Mouse (Mus musculus): ENCODE data around the gene Flywch1.
"Not testable (repeated sequence)": the region's sequence is repeated elsewhere in the genome, so short reads cannot be mapped to it uniquely, and the experiment has no call there.

Gene Flywch1

DNA sequence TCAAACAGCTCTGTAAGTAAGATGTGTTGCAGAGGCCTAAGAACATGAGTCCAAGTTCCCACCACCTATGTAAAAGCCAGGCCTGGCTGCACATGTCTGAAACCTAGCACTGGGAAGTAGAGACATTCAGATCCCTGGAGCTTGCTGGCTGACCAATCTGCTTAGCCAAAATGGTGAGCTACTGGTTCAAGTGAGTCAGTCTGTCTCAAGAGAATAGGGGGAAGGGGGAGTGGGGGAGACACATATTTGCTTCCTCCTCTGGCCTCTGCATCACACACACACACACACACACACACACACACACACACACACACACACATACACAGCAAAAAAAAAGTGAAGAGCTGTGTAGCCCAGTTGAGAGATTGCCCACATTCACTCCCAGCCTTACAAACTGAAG is 11.9 kb upstream of the Flywch1 start:
- no peak for DNase-seq (ENCODE audit: low read depth in 1 of 2, low spot score in 2 of 2)

DNA sequence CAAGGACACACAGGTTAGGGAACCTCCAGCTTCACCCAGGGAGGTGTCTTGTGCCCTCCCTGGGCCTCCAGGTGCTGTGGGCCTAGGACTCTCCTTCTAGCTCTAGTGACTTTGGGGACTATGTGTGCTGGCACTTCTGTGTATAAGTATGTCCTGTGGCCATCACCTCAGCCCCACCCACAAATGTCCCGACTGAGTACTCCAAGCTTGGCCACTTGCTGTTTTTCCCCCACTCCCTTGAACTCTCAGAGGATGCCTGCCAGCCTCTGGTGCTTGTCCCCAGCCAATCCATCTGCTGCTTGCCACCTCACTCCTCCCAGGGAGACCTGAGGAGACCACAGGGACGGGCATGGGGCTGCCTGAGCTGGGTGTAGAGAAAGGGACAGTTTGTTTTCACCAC is 7.0 kb upstream of the Flywch1 start:
- no peak for DNase-seq (ENCODE audit: low read depth in 1 of 2, low spot score in 2 of 2)

- no peak for DNase-seq (ENCODE audit: low read depth in 1 of 2, low spot score in 2 of 2)
Measured at GRCm38 (mm10) chr17:23777141-23777540, 5.7 kb upstream of the Flywch1 start.

DNA sequence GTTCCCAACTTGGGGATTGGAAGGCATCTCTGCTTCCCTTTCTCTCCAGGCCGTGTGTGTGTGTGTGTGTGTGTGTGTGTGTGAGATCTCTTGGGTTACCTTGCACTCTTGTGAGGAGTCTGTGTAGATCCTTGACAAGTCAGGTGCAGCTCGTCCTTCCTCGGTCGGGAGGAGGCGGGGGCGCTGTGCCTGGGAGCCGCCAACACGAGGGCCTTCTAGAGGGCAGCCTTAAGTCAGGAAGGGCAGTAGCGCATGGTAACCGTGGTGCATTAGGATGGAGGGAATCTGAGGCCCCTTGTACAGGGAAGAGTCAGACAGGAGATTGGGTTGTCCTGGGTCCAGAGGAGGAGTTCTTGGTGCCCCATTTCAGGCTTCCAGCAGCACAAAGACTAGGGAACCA is 4.8 kb upstream of the Flywch1 start:
- DNase-seq (ENCODE audit: low read depth in 1 of 2, low spot score in 2 of 2): no peak

DNA sequence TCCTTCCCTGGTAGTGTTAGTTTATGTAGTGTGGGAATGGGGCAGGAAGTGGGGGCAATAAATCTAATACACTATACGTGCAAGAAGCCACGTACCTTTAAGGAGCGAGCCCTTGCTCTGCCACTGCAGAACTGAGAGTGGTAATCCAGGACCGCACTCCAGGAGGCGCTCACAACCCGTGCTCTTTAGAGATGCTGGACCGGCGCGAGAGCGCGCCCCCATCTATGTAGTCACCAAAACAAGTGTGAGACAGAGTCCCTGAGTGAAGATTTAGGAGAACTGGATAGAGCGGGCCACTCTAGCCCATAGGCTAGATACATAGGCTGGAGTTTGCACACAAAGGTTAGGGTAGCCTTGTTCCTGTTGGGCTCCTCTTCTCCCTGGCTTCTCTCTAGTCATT is 2.7 kb upstream of the Flywch1 start:
- peak; percentile 44 to 79 for DNase-seq (ENCODE audit: low read depth in 1 of 2, low spot score in 2 of 2)

GRCm38 (mm10) chr17:23773676-23774075 is 2.3 kb upstream of the Flywch1 start:
- DNase-seq (ENCODE audit: low read depth in 1 of 2, low spot score in 2 of 2): no peak

- DNase-seq (ENCODE audit: low read depth in 1 of 2, low spot score in 2 of 2): not testable (repeated sequence)
Measured at GRCm38 (mm10) chr17:23772219-23772556, 786 bp upstream of the Flywch1 start.

DNA sequence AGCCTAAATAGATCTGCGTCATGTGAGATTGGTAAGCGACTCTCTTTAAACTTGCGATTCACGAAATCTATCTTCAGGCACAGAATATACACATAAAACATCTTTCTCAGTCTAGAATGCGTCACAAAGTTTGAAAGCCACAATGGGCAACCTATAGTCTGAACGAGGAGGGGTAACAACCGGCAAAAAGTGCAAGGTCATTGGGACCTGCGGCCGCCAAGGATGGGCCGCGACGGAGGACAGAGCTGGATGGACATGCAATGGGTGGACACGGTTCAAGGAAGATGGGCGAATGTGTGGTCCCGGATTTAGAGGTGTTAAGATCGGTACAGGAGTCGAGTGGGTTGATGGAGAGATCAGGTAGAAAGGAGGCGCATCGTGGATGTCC is 512 bp downstream of the Flywch1 start:
- no peak for DNase-seq (ENCODE audit: low read depth in 1 of 2, low spot score in 2 of 2)

- no peak for DNase-seq (ENCODE audit: low read depth in 1 of 2, low spot score in 2 of 2)
Measured at GRCm38 (mm10) chr17:23770493-23770892, 909 bp downstream of the Flywch1 start.

DNA sequence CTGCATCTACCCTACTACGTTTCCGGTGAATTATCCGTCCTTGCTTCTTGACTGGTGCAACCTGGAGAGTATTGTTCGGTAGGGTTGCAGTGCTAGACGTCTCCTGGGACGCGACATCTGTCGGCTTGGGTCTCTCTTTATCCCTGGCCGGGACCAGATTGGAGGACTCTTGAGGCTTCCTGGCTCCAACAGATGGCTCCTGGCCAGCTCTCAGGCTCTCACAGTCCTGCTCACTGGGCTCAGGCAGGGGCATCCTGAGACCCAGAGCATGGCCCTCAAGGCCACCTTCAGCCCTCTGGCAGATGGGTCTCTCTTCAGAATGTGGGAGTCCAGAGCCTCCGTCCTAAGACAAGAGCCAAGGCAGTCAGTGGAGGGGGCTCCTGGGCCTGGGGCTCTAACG is 8.4 kb downstream of the Flywch1 start:
- DNase-seq (ENCODE audit: low read depth in 1 of 2, low spot score in 2 of 2): no peak

GRCm38 (mm10) chr17:23761155-23761554 is 10.2 kb downstream of the Flywch1 start:
- no peak for DNase-seq (ENCODE audit: low read depth in 1 of 2, low spot score in 2 of 2)

GRCm38 (mm10) chr17:23760231-23760630 is 11.2 kb downstream of the Flywch1 start:
- DNase-seq (ENCODE audit: low read depth in 1 of 2, low spot score in 2 of 2): no peak

GRCm38 (mm10) chr17:23758801-23759200 is 12.6 kb downstream of the Flywch1 start:
- no peak for DNase-seq (ENCODE audit: low read depth in 1 of 2, low spot score in 2 of 2)

GRCm38 (mm10) chr17:23757581-23757980 is 13.8 kb downstream of the Flywch1 start:
- no peak for DNase-seq (ENCODE audit: low read depth in 1 of 2, low spot score in 2 of 2)

DNA sequence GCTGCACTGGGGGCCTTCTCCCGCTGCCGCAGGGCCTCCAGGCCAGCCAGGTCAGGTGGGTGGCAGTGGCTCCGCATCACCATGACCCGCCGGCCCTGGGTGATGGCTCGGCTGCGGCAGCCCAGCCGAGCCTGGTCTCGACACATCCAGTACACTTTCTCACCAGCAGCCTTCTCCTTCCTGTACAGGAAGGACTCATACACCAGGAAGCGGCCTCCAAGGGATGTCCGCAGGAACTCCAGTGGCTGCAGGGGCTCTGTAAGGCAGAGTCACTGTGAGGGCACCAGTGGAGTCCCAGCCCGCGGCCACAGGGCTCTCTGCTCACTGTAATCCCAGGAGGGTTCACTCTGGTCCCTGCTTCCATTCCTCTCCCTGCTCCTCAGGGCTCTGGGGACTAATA is 15.7 kb downstream of the Flywch1 start:
- DNase-seq (ENCODE audit: low read depth in 1 of 2, low spot score in 2 of 2): no peak

GRCm38 (mm10) chr17:23749400-23750191 is 21.8 kb downstream of the Flywch1 start:
- no peak for DNase-seq (ENCODE audit: low read depth in 1 of 2, low spot score in 2 of 2)

DNA sequence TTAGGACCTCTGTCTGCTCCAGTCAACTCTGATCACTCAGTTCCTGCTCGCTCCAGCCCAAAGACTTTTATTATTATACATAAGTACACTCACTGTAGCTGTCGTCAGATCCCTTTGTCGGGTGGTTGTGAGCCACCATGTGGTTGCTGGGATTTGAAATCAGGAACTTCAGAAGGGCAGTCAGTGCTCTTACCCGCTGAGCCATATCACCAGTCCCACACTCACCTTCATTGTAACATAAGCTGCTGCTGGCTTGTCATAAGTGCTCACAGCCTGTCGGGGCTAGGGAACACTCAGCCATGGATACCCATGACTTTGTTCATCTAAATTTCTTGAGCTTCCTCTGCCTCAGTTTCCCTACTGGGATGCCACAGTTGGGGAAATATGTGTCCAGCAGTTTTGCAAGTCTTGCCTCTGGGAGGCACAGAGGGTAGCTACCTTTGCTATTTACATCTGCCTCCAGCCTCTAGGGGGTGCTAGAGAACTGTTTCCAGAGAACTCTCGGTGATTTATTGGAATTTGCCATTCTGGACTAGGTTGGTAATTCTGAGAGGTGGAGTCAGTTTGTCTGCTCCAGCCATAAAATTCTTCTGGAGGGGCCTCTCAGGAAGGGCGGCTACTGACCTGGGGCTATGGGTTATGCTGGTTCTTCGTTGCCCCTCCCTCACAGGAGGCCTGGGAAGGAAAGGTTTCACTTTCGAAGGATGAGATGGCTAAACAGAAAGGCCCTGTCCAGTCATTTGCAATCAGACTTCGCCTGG is 22.6 kb downstream of the Flywch1 start:
- peak; percentile 42 to 59 for DNase-seq (ENCODE audit: low read depth in 1 of 2, low spot score in 2 of 2)

DNA sequence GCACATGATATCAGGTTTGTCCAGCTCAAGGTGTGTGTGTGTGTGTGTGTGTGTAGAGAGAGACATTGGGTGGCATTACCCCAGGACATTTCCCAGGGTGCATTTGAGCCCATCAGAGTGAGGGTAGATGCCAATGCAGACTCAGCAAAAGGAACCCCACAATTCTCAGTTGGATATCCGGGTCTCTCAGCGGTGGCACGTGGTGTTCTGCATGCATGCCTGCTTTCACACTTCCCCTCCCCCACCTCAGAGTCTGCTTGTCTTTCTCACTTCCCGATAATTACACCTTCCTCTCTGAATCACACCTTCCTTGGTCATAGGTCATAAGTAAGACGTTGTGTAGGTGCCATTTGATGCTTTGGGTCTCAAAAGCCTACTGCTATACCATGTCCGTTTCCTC is 23.4 kb downstream of the Flywch1 start:
- DNase-seq (ENCODE audit: low read depth in 1 of 2, low spot score in 2 of 2): no peak

DNA sequence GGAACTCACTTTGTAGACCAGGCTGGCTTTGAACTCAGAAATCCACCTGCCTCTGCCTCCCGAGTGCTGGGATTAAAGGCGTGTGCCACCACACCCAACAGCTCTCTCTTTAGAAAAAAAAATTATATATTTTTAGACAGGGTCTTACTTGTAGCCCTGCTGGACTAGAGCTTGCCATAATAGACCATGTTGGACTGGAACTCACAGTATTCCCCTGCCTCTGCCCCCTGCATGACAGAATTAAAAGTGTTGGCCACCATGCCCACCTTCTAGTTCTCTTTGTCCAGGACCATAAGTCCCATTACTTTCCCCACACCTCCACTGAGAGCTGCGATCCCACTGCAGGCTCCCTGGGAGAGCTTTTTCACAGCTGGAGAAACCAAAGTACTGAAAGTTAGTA is 23.9 kb downstream of the Flywch1 start:
- DNase-seq (ENCODE audit: low read depth in 1 of 2, low spot score in 2 of 2): no peak

DNA sequence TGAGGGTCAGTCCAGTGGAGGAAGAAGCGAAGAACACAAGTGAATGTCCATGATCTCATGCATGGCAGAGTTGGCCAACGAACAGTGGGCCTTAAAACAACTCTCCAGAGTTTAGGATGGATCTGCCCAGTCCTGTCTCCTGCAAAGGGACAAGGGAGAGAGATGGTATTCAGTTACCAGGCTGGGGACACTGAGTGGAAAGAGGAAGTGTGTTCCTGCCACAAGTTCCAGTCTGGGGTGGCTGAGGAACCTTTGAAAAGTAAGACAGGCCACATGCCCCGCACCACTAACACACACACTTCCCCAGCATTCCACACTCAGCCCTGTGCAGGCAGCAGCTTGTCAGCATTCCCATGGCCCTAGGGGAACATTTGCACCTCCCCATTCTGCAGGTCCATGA is 24.6 kb downstream of the Flywch1 start:
- no peak for DNase-seq (ENCODE audit: low read depth in 1 of 2, low spot score in 2 of 2)

DNA sequence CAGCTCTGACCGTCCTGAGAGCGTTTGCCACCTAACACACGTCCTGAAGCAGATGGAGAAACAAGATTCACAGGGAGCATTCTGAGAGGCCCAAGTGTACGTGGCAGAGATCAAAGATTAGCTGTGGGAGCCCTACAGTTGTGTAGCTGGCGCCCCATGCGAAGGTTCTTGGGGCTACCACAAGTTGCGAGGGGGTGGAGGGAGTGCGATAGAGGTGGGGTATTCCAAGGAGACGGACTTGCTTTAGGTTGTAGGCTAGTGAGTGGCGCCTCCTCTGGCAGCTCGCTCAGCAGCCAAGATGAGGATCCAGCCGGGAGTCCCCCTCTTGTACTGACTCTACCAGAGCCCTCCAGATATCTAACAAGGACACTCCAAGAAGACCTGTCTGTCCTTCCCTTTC is 25.1 kb downstream of the Flywch1 start:
- no peak for DNase-seq (ENCODE audit: low read depth in 1 of 2, low spot score in 2 of 2)

DNA sequence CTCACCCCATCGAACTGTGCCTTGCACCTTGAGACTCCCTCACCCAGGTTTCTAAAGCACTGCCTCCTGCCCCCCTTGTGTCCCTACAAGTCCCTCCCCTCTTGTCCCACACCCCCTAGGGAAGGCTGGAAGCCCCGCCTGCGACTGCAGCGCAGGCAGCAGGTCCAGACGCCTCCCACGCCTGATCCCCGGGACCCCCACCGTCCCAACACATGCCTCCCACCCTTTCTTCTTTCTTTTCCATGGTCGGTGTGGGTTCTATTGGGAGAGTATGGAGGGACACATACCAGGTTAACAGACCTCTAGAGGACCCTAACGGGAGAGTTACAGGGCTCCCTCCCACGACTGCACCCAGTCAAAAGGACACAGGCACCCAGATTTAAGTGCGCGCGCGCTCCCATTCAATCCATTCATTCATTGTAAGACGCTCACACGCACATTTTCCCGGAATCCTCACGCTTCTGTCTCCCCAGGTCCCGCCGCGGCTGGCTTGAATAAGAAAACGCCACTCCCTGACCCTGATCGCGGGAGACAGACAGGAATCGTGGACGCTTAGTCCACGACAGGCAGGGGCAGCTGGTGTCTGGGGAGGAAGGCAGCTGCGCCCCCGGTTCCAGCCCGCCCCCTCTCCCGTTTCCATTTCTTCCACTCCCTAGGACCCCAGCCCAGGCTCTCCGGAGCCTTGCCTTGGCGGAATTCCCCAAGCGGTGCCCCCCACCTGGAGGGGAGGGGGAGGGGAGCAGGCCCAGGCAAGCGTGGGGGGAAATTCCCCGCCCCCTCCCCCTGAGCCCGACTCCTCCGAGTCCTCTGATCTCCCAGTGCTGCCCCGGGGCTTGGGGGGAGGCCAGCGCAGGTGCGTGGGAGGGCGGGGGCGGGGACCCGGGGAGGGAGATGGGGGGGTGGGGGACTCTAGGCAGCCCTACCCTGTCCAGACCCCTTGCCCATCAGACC is 25.8 kb downstream of the Flywch1 start, which contains the start of gene Kremen2:
Gene Kremen2 (minus strand): TSS at position 533 of the 951 bp plus-strand sequence.
- DNase-seq (ENCODE audit: low read depth in 1 of 2, low spot score in 2 of 2): no peak

All from monocyte, adult 2 months (primary cell).